Mouse (Mus musculus): ENCODE results near the gene Olfr895. TPM values are rescaled to one million over a fixed set of nuclear protein-coding genes. Genes with fewer than 3 reads are reported as not detected.

Olfr895 gene
- not detected for polyA plus RNA-seq (2012; fragmentation: generic; extraction: Trizol)

- Histone ChIP-seq H3K36me3 (ENCODE audit: control insufficient read depth, insufficient read depth) (no peaks in the 10 kb centered on the region), H3K79me2 (ENCODE audit: control insufficient read depth, insufficient read depth) (no peaks in the 10 kb centered on the region), H3K4me2 (ENCODE audit: low read depth) (no peak within 1 kb of the TSS), H3ac (ENCODE audit: control insufficient read depth, insufficient read length) (no peak within 1 kb of the TSS), H3K27me3 (ENCODE audit: control insufficient read depth, insufficient read depth, insufficient read length) (no peaks in the 10 kb centered on the region), H3K4me3 (no peak within 1 kb of the TSS)
- no peak for TF ChIP-seq MYOG (IDR thresholded peaks at IDR 0.05; ENCODE audit: control insufficient read depth in 1 of 3, insufficient read depth in 1 of 3, insufficient read length in 2 of 3, low read depth in 2 of 3)
- no peak for TF ChIP-seq USF1 (IDR thresholded peaks at IDR 0.05; ENCODE audit: low read depth)
- TF ChIP-seq CEBPB (IDR thresholded peaks at IDR 0.05; ENCODE audit: insufficient read depth, poor library complexity, severe bottlenecking) = no peak
- TF ChIP-seq POLR2AphosphoS2 (IDR thresholded peaks at IDR 0.05; ENCODE audit: insufficient read length, low read depth) = no peak
- no peak for TF ChIP-seq TCF3 (IDR thresholded peaks at IDR 0.05; ENCODE audit: insufficient read length, low read depth)
- TF ChIP-seq MYOD1 (IDR thresholded peaks at IDR 0.05; ENCODE audit: control insufficient read depth in 1 of 3, insufficient read length in 2 of 3, low read depth in 2 of 3) = no peak
- no peak for TF ChIP-seq REST (IDR thresholded peaks at IDR 0.05; ENCODE audit: insufficient read depth, insufficient read length)
- TF ChIP-seq E2F4 (IDR thresholded peaks at IDR 0.05; ENCODE audit: insufficient read depth) = no peak
Observed at GRCm38 (mm10) chr9:38267551-38267950, at the start of gene Olfr895. TSS of gene Olfr895 (plus strand) at chr9:38267851.

GRCm38 (mm10) chr9:38252474-38252873 is 15.2 kb upstream of the Olfr895 start, which contains the start of gene Olfr143:
TSS of gene Olfr143 (plus strand) at chr9:38252774.
- no peak within 1 kb of the TSS for H3ac ChIP-seq (ENCODE audit: control insufficient read depth, insufficient read length)
- TF ChIP-seq MAX (IDR thresholded peaks at IDR 0.05; ENCODE audit: low read depth) = no peak
- no peak for TF ChIP-seq CEBPB (IDR thresholded peaks at IDR 0.05; ENCODE audit: insufficient read depth, poor library complexity, severe bottlenecking)
- TF ChIP-seq POLR2A (IDR thresholded peaks at IDR 0.05; ENCODE audit: insufficient read length, low read depth) = no peak
- TF ChIP-seq MYOG (IDR thresholded peaks at IDR 0.05; ENCODE audit: control insufficient read depth in 1 of 3, insufficient read depth in 1 of 3, insufficient read length in 2 of 3, low read depth in 2 of 3) = no peak
- no peak for TF ChIP-seq E2F4 (IDR thresholded peaks at IDR 0.05; ENCODE audit: insufficient read depth)
- TF ChIP-seq SRF (IDR thresholded peaks at IDR 0.05; ENCODE audit: control insufficient read depth, insufficient read length, low read depth) = no peak
- TF ChIP-seq REST (IDR thresholded peaks at IDR 0.05; ENCODE audit: insufficient read depth, insufficient read length) = no peak
- no peak for TF ChIP-seq MYOD1 (IDR thresholded peaks at IDR 0.05; ENCODE audit: control insufficient read depth in 1 of 3, insufficient read length in 2 of 3, low read depth in 2 of 3)
- no peak within 1 kb of the TSS for H3K4me2 ChIP-seq (ENCODE audit: low read depth)
- no peaks in the 10 kb centered on the region for H3K27me3 ChIP-seq (ENCODE audit: control insufficient read depth, insufficient read depth, insufficient read length)
- no peaks in the 10 kb centered on the region for H3K36me3 ChIP-seq (ENCODE audit: control insufficient read depth, insufficient read depth)
- no peak within 1 kb of the TSS for H3K4me3 ChIP-seq
- H3K79me2 ChIP-seq (ENCODE audit: control insufficient read depth, insufficient read depth) = no peaks in the 10 kb centered on the region

- Histone ChIP-seq H3K4me2 (ENCODE audit: low read depth) (no peak within 1 kb of the TSS), H3K79me2 (ENCODE audit: control insufficient read depth, insufficient read depth) (no peaks in the 10 kb centered on the region), H3K4me3 (no peak within 1 kb of the TSS), H3K27me3 (ENCODE audit: control insufficient read depth, insufficient read depth, insufficient read length) (no peaks in the 10 kb centered on the region), H3ac (ENCODE audit: control insufficient read depth, insufficient read length) (no peak within 1 kb of the TSS), H3K36me3 (ENCODE audit: control insufficient read depth, insufficient read depth) (no peaks in the 10 kb centered on the region)
- TF ChIP-seq SRF (IDR thresholded peaks at IDR 0.05; ENCODE audit: control insufficient read depth, insufficient read length, low read depth) (no peak), USF1 (IDR thresholded peaks at IDR 0.05; ENCODE audit: low read depth) (no peak), MYOG (IDR thresholded peaks at IDR 0.05; ENCODE audit: control insufficient read depth in 1 of 3, insufficient read depth in 1 of 3, insufficient read length in 2 of 3, low read depth in 2 of 3) (no peak), CEBPB (IDR thresholded peaks at IDR 0.05; ENCODE audit: insufficient read depth, poor library complexity, severe bottlenecking) (no peak), MAX (IDR thresholded peaks at IDR 0.05; ENCODE audit: low read depth) (no peak), E2F4 (IDR thresholded peaks at IDR 0.05; ENCODE audit: insufficient read depth) (no peak), POLR2A (IDR thresholded peaks at IDR 0.05; ENCODE audit: insufficient read length, low read depth) (no peak), REST (IDR thresholded peaks at IDR 0.05; ENCODE audit: insufficient read depth, insufficient read length) (no peak), MYOD1 (IDR thresholded peaks at IDR 0.05; ENCODE audit: control insufficient read depth in 1 of 3, insufficient read length in 2 of 3, low read depth in 2 of 3) (no peak), POLR2AphosphoS2 (IDR thresholded peaks at IDR 0.05; ENCODE audit: insufficient read length, low read depth) (no peak), TCF3 (IDR thresholded peaks at IDR 0.05; ENCODE audit: insufficient read length, low read depth) (no peak), TCF12 (IDR thresholded peaks at IDR 0.05; ENCODE audit: insufficient read depth, poor library complexity, severe bottlenecking) (no peak)
Observed at GRCm38 (mm10) chr9:38290807-38291206, 23.2 kb downstream of the Olfr895 start, which contains the start of gene Olfr896-ps1. TSS of gene Olfr896-ps1 (plus strand) at chr9:38291107.

Other genes starting within 250 kb of the Olfr895 start
- gene Olfr883, start 242.0 kb upstream of the Olfr895 start, polyA plus RNA-seq (2012; fragmentation: generic; extraction: Trizol) = not detected
- gene Olfr884, start 221.3 kb upstream of the Olfr895 start, polyA plus RNA-seq (2012; fragmentation: generic; extraction: Trizol) = not detected
- gene Olfr885, start 206.5 kb upstream of the Olfr895 start, polyA plus RNA-seq (2012; fragmentation: generic; extraction: Trizol) = not detected
- gene Olfr887, start 183.8 kb upstream of the Olfr895 start, polyA plus RNA-seq (2012; fragmentation: generic; extraction: Trizol) = not detected
- gene Olfr888, start 159.7 kb upstream of the Olfr895 start, polyA plus RNA-seq (2012; fragmentation: generic; extraction: Trizol) = not detected
- not detected for gene Olfr889, start 152.7 kb upstream of the Olfr895 start, polyA plus RNA-seq (2012; fragmentation: generic; extraction: Trizol)
- not detected for gene Olfr890, start 125.3 kb upstream of the Olfr895 start, polyA plus RNA-seq (2012; fragmentation: generic; extraction: Trizol)
- not detected for gene Olfr891, start 87.0 kb upstream of the Olfr895 start, polyA plus RNA-seq (2012; fragmentation: generic; extraction: Trizol)
- not detected for gene Olfr893, start 59.5 kb upstream of the Olfr895 start, polyA plus RNA-seq (2012; fragmentation: generic; extraction: Trizol)
- gene Olfr894, start 49.8 kb upstream of the Olfr895 start, polyA plus RNA-seq (2012; fragmentation: generic; extraction: Trizol) = not detected
- gene Olfr143, start 15.1 kb upstream of the Olfr895 start, polyA plus RNA-seq (2012; fragmentation: generic; extraction: Trizol) = not detected
- not detected for gene Olfr896-ps1, start 23.3 kb downstream of the Olfr895 start, polyA plus RNA-seq (2012; fragmentation: generic; extraction: Trizol)
- not detected for gene Olfr25, start 61.2 kb downstream of the Olfr895 start, polyA plus RNA-seq (2012; fragmentation: generic; extraction: Trizol)
- gene Olfr898, start 80.6 kb downstream of the Olfr895 start, polyA plus RNA-seq (2012; fragmentation: generic; extraction: Trizol) = not detected
- not detected for gene Olfr250, start 99.0 kb downstream of the Olfr895 start, polyA plus RNA-seq (2012; fragmentation: generic; extraction: Trizol)
- gene Olfr251, start 109.2 kb downstream of the Olfr895 start, polyA plus RNA-seq (2012; fragmentation: generic; extraction: Trizol) = not detected
- 0.01 TPM for gene Olfr147, start 133.8 kb downstream of the Olfr895 start, polyA plus RNA-seq (2012; fragmentation: generic; extraction: Trizol)
- 0.01 TPM for gene Olfr901, start 161.6 kb downstream of the Olfr895 start, polyA plus RNA-seq (2012; fragmentation: generic; extraction: Trizol)
- gene Olfr902, start 179.8 kb downstream of the Olfr895 start, polyA plus RNA-seq (2012; fragmentation: generic; extraction: Trizol) = not detected
- not detected for gene Olfr904, start 195.3 kb downstream of the Olfr895 start, polyA plus RNA-seq (2012; fragmentation: generic; extraction: Trizol)
- not detected for gene Olfr905, start 203.3 kb downstream of the Olfr895 start, polyA plus RNA-seq (2012; fragmentation: generic; extraction: Trizol)
- gene Olfr906, start 219.2 kb downstream of the Olfr895 start, polyA plus RNA-seq (2012; fragmentation: generic; extraction: Trizol) = not detected
- not detected for gene Olfr907, start 227.9 kb downstream of the Olfr895 start, polyA plus RNA-seq (2012; fragmentation: generic; extraction: Trizol)